15 mouse cellular contexts compared by ENCODE assay signal in the genomic region with DNA sequence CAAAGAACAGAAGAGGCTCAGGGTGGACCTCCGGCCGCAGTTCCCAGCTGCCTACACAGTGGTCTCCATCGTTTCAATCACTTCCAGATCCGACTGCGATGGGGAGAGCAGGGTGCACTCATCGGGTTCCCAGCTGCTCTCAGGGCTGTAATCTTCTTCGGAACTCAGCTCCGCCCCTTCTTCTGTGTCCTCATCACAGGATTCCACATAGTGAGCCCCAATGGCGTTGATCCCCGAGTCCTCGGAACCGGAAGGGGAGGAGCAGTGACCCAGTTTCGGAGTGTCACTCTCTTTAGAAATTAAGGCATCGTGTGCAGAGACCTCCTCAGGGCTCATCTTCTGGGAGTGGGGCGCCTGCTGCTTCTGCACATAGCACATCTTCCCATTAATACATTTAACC.
"Had no signal": no experiment of that assay in that cellular context is flagged by ENCODE, and none has a peak within 500 bp of the region (broad histone marks: within the 10 kb centered on the region; RNA-seq: fewer than 3 reads in every experiment).

No protein-coding gene starts in this region.

- H3K9me3 ChIP-seq: liver, embryonic 13.5 days; midbrain, embryonic 12.5 days; neural tube, embryonic 15.5 days had no signal

- H3K4me2 ChIP-seq: liver, embryonic 13.5 days; midbrain, embryonic 12.5 days; neural tube, embryonic 15.5 days had no signal

- H3K36me3 ChIP-seq: liver, embryonic 13.5 days had no signal

- ATAC-seq: intestine, embryonic 16.5 days; midbrain, embryonic 16.5 days had no signal

- H3K27me3 ChIP-seq: liver, embryonic 13.5 days; midbrain, embryonic 12.5 days; neural tube, embryonic 15.5 days had no signal

- DNase-seq: kidney, adult 18-20 months; kidney, postnatal 10 days; kidney, postnatal 36 days; layer of hippocampus, postnatal 36 days; liver, embryonic 13.5 days; lung, adult 2 months; lung, postnatal 14 days; lung, postnatal 4 days; thymus, postnatal 25 days had no signal

- H3K4me3 ChIP-seq: left cerebral cortex, adult 2 months; liver, embryonic 13.5 days; midbrain, embryonic 12.5 days; myocyte; neural tube, embryonic 15.5 days had no signal

- H3K9ac ChIP-seq: liver, embryonic 13.5 days; midbrain, embryonic 12.5 days; neural tube, embryonic 15.5 days had no signal

- H3K27ac ChIP-seq: left cerebral cortex, adult 2 months; liver, embryonic 13.5 days; neural tube, embryonic 15.5 days had no signal
